Mouse (Mus musculus) ES-Bruce4 (cell line): ENCODE data around the gene Ano1.

ENCODE experiments used
- CTCF ChIP-seq: IDR thresholded peaks from one replicate; pipeline ENCODE4 v1.8.1; 2011; ENCODE audit warnings: low read depth, low read length
- EP300 ChIP-seq: IDR thresholded peaks from 2 replicates; pipeline ENCODE4 v1.6.1; 2011; ENCODE audit warnings: low read depth, low read length; ENCODE audit not compliant: insufficient read depth
- POLR2A ChIP-seq: IDR thresholded peaks from one replicate; pipeline ENCODE4 v1.8.1; 2011; ENCODE audit warnings: low read length; ENCODE audit not compliant: insufficient read depth

- TF ChIP-seq POLR2A (no peak), CTCF (no peak), EP300 (no peak)
Measured at GRCm38 (mm10) chr7:144604735-144605134, 147.0 kb downstream of the Ano1 start.
